Mouse (Mus musculus) hindbrain, postnatal 0 days (tissue): Measurements from ENCODE around the gene Myo1e. TPM values are rescaled to one million over a fixed set of nuclear protein-coding genes. Genes with fewer than 3 reads are reported as not detected.

Experiments used
- ATAC-seq: fragments of 200-750 bp; cut with Nextera tagmentation; 2 replicates; pipeline ENCODE4 v1.8.0; 2017; ENCODE audit warnings: mild to moderate bottlenecking, moderate TSS enrichment, moderate library complexity
- DNase-seq: peaks from one replicate; pipeline ENCODE4 v3.0.0-alpha.2; 2015; ENCODE audit warnings: low spot score
- H3K27ac ChIP-seq: fragments of 300-500 bp; sonication (generic); 2 replicates; pipeline ENCODE4 v1.5.1; 2014; ENCODE audit warnings: mild to moderate bottlenecking
- H3K27me3 ChIP-seq: fragments of 300-500 bp; sonication (generic); 2 replicates; pipeline ENCODE4 v1.6.1; 2014; ENCODE audit warnings: low read length, mixed read lengths; ENCODE audit not compliant: insufficient read depth
- H3K36me3 ChIP-seq: fragments of 300-500 bp; sonication (generic); 2 replicates; pipeline ENCODE4 v1.6.1; 2014; ENCODE audit warnings: low read length, mixed read lengths; ENCODE audit not compliant: insufficient read depth
- H3K4me1 ChIP-seq: fragments of 300-500 bp; sonication (generic); 2 replicates; pipeline ENCODE4 v1.6.1; 2014; ENCODE audit warnings: antibody characterized with exemption, low read length, mixed read lengths; ENCODE audit not compliant: insufficient read depth
- H3K4me2 ChIP-seq: fragments of 300-500 bp; sonication (generic); 2 replicates; pipeline ENCODE4 v1.6.1; 2014; ENCODE audit warnings: low read depth, mild to moderate bottlenecking, low read length, moderate library complexity, mixed read lengths
- H3K4me3 ChIP-seq: fragments of 300-500 bp; sonication (generic); 2 replicates; pipeline ENCODE4 v1.5.1; 2014; ENCODE audit warnings: low read length
- H3K9ac ChIP-seq: fragments of 300-500 bp; sonication (generic); replicated peaks from 2 replicates; pipeline ENCODE4 v1.6.1; 2014; ENCODE audit warnings: mild to moderate bottlenecking, low read length, moderate library complexity, mixed read lengths
- H3K9me3 ChIP-seq: fragments of 300-500 bp; sonication (generic); 2 replicates; pipeline ENCODE4 v1.6.1; 2016; ENCODE audit warnings: low read length, mixed read lengths
- CTCF ChIP-seq: IDR thresholded peaks from 2 replicates; pipeline ENCODE4 v1.5.1; 2016; ENCODE audit warnings: antibody characterized with exemption, control low read depth, low read depth
- WGBS: fragments of 180-500 bp; shearing (Covaris S2); extraction: QIAGEN DNeasy Blood & Tissue Kit; methylation state at CpG from one replicate; pipeline ENCODE4 v1.1.7; 2014; 5-methylcytosine and 5-hydroxymethylcytosine counted together
- polyA plus RNA-seq: library from polyadenylated mRNA; unstranded; fragments of >200 nt; fragmentation: Nextera tagmentation; extraction: Ambion mirVana; gene quantifications from 2 replicates; pipeline ENCODE4 v1.2.1, GENCODE M21; 2015
- total RNA-seq: library from RNA; depleted of rRNA; stranded (reverse); fragments of >200 nt; gene quantifications from 2 replicates; pipeline ENCODE4 v1.2.3, GENCODE M21; 2014

The Myo1e gene
- total and polyA plus RNA-seq, 2 experiments from 2014 or later: 5.4 to 8.9 TPM

DNA sequence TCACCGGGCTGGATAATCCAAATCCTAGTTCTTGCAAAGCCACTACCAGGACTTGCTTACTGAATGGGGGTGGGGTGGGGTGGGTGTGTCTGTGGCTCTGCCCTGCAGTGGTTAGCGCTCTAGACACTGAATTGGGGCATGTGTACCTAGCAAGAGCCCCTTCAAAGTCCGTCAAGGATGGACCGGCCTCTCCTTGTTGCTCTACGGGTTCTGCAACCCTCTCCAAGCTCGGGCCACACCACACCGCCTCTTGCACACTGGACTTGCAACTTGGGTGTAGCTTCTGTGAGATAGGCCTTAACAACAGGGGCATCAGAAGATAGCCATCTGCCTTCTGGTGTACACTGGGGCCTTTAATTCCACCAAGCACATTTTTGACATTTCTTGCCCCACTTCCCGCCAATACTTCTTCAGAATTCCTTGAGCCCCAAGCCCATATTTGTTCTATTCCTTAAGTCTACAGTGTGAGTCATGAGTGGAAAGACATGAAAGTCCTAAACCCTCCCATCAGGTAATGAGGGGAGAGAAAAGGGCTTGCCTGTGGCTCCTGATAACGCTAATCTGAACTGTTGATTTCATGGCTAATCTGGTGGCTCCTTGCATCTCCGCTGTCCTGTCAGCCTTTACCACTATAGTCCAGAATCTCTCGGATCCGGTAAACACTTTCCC lies 67.9 kb downstream of the Myo1e start:
- TF ChIP-seq CTCF: no peak
- no peak for DNase-seq
- no peaks in the 10 kb centered on the region for H3K4me1 ChIP-seq
- H3K9me3 ChIP-seq: no peaks in the 10 kb centered on the region
- no peaks in the 10 kb centered on the region for H3K27me3 ChIP-seq
- no peak overlapping the region for H3K9ac ChIP-seq
- no peak overlapping the region for H3K4me3 ChIP-seq
- no peaks in the 10 kb centered on the region for H3K36me3 ChIP-seq
- no peak for ATAC-seq
- H3K27ac ChIP-seq: no peak overlapping the region
- WGBS: 95% methylated on average over 12 of the region's 12 CpGs
- H3K4me2 ChIP-seq: no peak overlapping the region

DNA sequence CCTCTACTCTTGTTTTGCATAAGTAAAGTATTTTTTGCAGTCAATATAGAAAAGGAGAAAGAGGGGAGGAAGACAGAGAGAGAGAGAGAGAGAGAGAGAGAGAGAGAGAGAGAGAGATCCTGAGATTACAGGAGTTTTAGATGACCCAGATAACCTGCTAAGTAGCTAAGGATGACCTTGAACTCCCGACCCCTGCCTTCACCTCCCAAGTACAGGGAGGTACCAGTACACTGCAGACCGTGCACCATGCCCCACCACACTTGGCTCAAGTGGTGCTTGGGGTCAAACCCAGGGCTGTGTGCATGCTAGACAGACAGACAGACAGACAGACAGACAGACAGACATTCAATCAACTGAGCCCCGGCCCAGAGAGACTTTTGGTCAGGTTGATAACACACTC lies 69.9 kb downstream of the Myo1e start:
- no peak overlapping the region for H3K27ac ChIP-seq
- H3K27me3 ChIP-seq: no peaks in the 10 kb centered on the region
- H3K9ac ChIP-seq: no peak overlapping the region
- H3K4me3 ChIP-seq: no peak overlapping the region
- DNase-seq: no peak
- ATAC-seq: no peak
- 86% methylated on average over 3 of the region's 3 CpGs for WGBS
- no peak overlapping the region for H3K4me2 ChIP-seq
- H3K36me3 ChIP-seq: no peaks in the 10 kb centered on the region
- no peaks in the 10 kb centered on the region for H3K4me1 ChIP-seq
- no peak for TF ChIP-seq CTCF
- no peaks in the 10 kb centered on the region for H3K9me3 ChIP-seq

DNA sequence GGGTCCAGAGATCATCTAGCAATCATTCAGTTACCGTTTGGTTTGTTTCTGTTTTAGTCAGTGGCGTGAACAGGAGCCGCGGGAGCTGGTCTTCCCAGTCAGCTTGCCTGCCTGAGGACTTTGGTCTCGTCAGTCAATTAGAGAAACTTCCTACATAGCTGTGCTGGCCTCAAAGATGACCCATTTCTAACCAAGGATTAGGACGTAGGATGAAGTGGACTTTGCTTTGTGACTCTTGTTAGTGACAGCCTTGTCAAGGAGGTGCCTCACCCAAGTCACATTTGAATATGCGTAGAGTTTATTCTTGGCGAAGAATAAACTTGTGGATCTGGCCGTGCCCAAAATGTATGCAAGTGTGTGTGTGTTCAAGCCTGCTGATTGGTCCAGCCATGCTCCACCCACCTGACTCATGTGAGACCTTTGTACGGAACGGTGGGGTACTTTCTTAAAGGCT lies 70.4 kb downstream of the Myo1e start:
- Histone ChIP-seq H3K27me3 (no peaks in the 10 kb centered on the region), H3K27ac (no peak overlapping the region), H3K4me1 (no peaks in the 10 kb centered on the region), H3K36me3 (no peaks in the 10 kb centered on the region), H3K9me3 (no peaks in the 10 kb centered on the region), H3K9ac (no peak overlapping the region), H3K4me2 (no peak overlapping the region), H3K4me3 (no peak overlapping the region)
- ATAC-seq: no peak
- WGBS: 87% methylated on average over 11 of the region's 11 CpGs
- DNase-seq: no peak
- TF ChIP-seq CTCF: no peak

DNA sequence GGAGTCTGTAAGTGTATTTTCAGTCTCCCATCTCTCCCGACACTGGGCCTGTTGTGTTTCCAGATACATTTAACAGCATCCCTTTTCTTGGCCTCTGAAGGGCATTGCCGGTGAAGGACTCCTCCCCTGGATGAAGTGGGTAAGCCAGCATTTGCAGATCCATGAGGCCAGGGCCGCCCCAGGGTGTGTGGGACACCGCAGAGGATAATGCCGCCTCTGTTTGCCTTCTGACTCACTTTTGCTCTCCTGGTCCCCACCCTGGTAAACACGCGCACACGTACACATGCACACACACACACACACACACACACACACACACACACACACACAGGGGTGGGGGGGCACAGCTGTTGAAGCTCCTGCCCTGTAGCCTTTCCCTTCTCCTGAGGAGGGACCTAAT lies 74.3 kb downstream of the Myo1e start:
- no peak overlapping the region for H3K27ac ChIP-seq
- H3K27me3 ChIP-seq: no peaks in the 10 kb centered on the region
- H3K4me1 ChIP-seq: no peaks in the 10 kb centered on the region
- H3K9ac ChIP-seq: no peak overlapping the region
- no peaks in the 10 kb centered on the region for H3K9me3 ChIP-seq
- H3K36me3 ChIP-seq: no peaks in the 10 kb centered on the region
- no peak for DNase-seq
- no peak for ATAC-seq
- TF ChIP-seq CTCF: no peak
- WGBS: 94% methylated on average over 8 of the region's 8 CpGs
- H3K4me2 ChIP-seq: no peak overlapping the region
- H3K4me3 ChIP-seq: no peak overlapping the region

DNA sequence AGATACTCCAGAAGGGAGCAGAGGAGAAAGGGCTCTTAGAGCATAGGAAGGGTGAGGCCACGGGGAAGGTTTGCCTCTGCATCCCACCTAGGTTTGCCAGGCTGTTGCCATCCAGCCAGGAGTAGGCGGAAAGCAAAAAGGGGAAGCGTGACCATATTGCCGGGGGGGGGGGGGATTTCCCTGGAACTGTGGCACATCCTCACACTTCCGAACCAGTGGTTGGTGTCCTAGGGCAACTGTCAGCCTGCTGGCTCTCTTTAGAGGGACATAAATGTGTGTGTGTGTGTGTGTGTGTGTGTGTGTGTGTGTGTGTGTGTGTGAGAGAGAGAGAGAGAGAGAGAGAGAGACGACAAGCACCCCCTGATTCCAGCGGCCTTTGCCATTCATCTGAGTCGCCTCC lies 75.0 kb downstream of the Myo1e start:
- TF ChIP-seq CTCF: no peak
- no peaks in the 10 kb centered on the region for H3K36me3 ChIP-seq
- DNase-seq (no peak), ATAC-seq (no peak)
- H3K9me3 ChIP-seq: no peaks in the 10 kb centered on the region
- no peaks in the 10 kb centered on the region for H3K27me3 ChIP-seq
- H3K4me2 ChIP-seq: no peak overlapping the region
- H3K27ac ChIP-seq: no peak overlapping the region
- no peaks in the 10 kb centered on the region for H3K4me1 ChIP-seq
- whole genome bisulfite sequencing: 58% methylated on average over 8 of the region's 8 CpGs
- no peak overlapping the region for H3K9ac ChIP-seq
- no peak overlapping the region for H3K4me3 ChIP-seq

GRCm38 (mm10) chr9:70283151-70283550 lies 76.0 kb downstream of the Myo1e start:
- Histone ChIP-seq H3K9me3 (no peaks in the 10 kb centered on the region), H3K4me3 (no peak overlapping the region), H3K27me3 (no peaks in the 10 kb centered on the region), H3K27ac (no peak overlapping the region), H3K9ac (no peak overlapping the region), H3K4me1 (no peaks in the 10 kb centered on the region), H3K36me3 (no peaks in the 10 kb centered on the region), H3K4me2 (no peak overlapping the region)
- no peak for TF ChIP-seq CTCF
- DNase-seq: no peak
- WGBS: 88% methylated on average over 4 of the region's 4 CpGs
- no peak for ATAC-seq

- no peak for DNase-seq
- no peak overlapping the region for H3K27ac ChIP-seq
- no peak for TF ChIP-seq CTCF
- no peak overlapping the region for H3K4me3 ChIP-seq
- no peak overlapping the region for H3K4me2 ChIP-seq
- 68% methylated on average over 7 of the region's 7 CpGs for WGBS
- no peaks in the 10 kb centered on the region for H3K9me3 ChIP-seq
- no peaks in the 10 kb centered on the region for H3K4me1 ChIP-seq
- no peak overlapping the region for H3K9ac ChIP-seq
- no peaks in the 10 kb centered on the region for H3K36me3 ChIP-seq
- no peak for ATAC-seq
- no peaks in the 10 kb centered on the region for H3K27me3 ChIP-seq
Observed at GRCm38 (mm10) chr9:70284584-70285140, 77.5 kb downstream of the Myo1e start.
